Mouse (Mus musculus) embryo, embryonic 10 days (tissue): ENCODE measurements around the gene Stambpl1.
A peak's percentile ranks its signal among the peaks of the same experiment; 100 is the strongest.

Experiments
- DNase-seq: peaks from one replicate; pipeline ENCODE4 v3.0.0-alpha.2; 2015; ENCODE audit warnings: low spot score

The Stambpl1 gene

GRCm38 (mm10) chr19:34240273-34241039, 48.4 kb downstream of the Stambpl1 start:
- no peak for DNase-seq

GRCm38 (mm10) chr19:34241247-34241915, 49.4 kb downstream of the Stambpl1 start:
- peak; percentile 52 for DNase-seq

GRCm38 (mm10) chr19:34242925-34243324, 50.9 kb downstream of the Stambpl1 start:
- no peak for DNase-seq

GRCm38 (mm10) chr19:34244056-34244455, 52.0 kb downstream of the Stambpl1 start:
- peak; percentile 81 for DNase-seq

GRCm38 (mm10) chr19:34248558-34248957, 56.5 kb downstream of the Stambpl1 start:
- no peak for DNase-seq

- DNase-seq: no peak
Measured at GRCm38 (mm10) chr19:34250621-34251020, 58.6 kb downstream of the Stambpl1 start.

- DNase-seq: no peak
Measured at GRCm38 (mm10) chr19:34251900-34252299, 59.9 kb downstream of the Stambpl1 start.

GRCm38 (mm10) chr19:34252450-34252849, 60.4 kb downstream of the Stambpl1 start:
- DNase-seq: peak; percentile 7

- no peak for DNase-seq
Measured at GRCm38 (mm10) chr19:34254101-34254879, 62.3 kb downstream of the Stambpl1 start.

GRCm38 (mm10) chr19:34254880-34255681, 63.1 kb downstream of the Stambpl1 start, which contains the start of gene Acta2:
TSS of gene Acta2 (minus strand) at chr19:34255590.
- peak; percentile 5 for DNase-seq

- no peak for DNase-seq
Measured at GRCm38 (mm10) chr19:34256149-34256548, 64.1 kb downstream of the Stambpl1 start.

GRCm38 (mm10) chr19:34256936-34257335, 64.9 kb downstream of the Stambpl1 start:
- no peak for DNase-seq

GRCm38 (mm10) chr19:34262273-34262974, 70.4 kb downstream of the Stambpl1 start:
- DNase-seq: no peak

GRCm38 (mm10) chr19:34265604-34266193, 73.7 kb downstream of the Stambpl1 start:
- no peak for DNase-seq

- DNase-seq: no peak
Measured at GRCm38 (mm10) chr19:34268991-34269390, 77.0 kb downstream of the Stambpl1 start.

GRCm38 (mm10) chr19:34270106-34270726, 78.2 kb downstream of the Stambpl1 start:
- DNase-seq: no peak

- DNase-seq: no peak
Measured at GRCm38 (mm10) chr19:34270824-34271464, 78.9 kb downstream of the Stambpl1 start.

- DNase-seq: no peak
Measured at GRCm38 (mm10) chr19:34273073-34273472, 81.0 kb downstream of the Stambpl1 start.

- DNase-seq: no peak
Measured at GRCm38 (mm10) chr19:34278078-34278477, 86.0 kb downstream of the Stambpl1 start.

- DNase-seq: no peak
Measured at GRCm38 (mm10) chr19:34283614-34284013, 91.6 kb downstream of the Stambpl1 start.
